Mouse (Mus musculus) neural tube, embryonic 15.5 days (tissue): ENCODE measurements around the gene 2410004B18Rik. TPM values are rescaled to one million over a fixed set of nuclear protein-coding genes. Genes with fewer than 3 reads are reported as not detected.

Experiments
- ATAC-seq: fragments of 200-750 bp; cut with Nextera tagmentation; 2 replicates; pipeline ENCODE4 v1.8.0; 2017; ENCODE audit warnings: mild to moderate bottlenecking, moderate TSS enrichment, moderate library complexity; ENCODE audit not compliant: low FRiP score
- H3K27ac ChIP-seq: fragments of 300-500 bp; sonication (generic); replicated peaks from 2 replicates; pipeline ENCODE4 v1.5.1; 2015; ENCODE audit warnings: mild to moderate bottlenecking, inconsistent platforms
- H3K27me3 ChIP-seq: fragments of 300-500 bp; sonication (generic); replicated peaks from 2 replicates; pipeline ENCODE4 v1.6.1; 2015; ENCODE audit warnings: inconsistent platforms
- H3K36me3 ChIP-seq: fragments of 300-500 bp; sonication (generic); 2 replicates; pipeline ENCODE4 v1.6.1; 2015; ENCODE audit warnings: inconsistent platforms
- H3K4me1 ChIP-seq: fragments of 300-500 bp; sonication (generic); 2 replicates; pipeline ENCODE4 v1.6.1; 2015; ENCODE audit warnings: inconsistent platforms
- H3K4me2 ChIP-seq: fragments of 300-500 bp; sonication (generic); 2 replicates; pipeline ENCODE4 v1.6.1; 2015; ENCODE audit warnings: inconsistent platforms, mild to moderate bottlenecking, moderate library complexity
- H3K4me3 ChIP-seq: fragments of 300-500 bp; sonication (generic); replicated peaks from 2 replicates; pipeline ENCODE4 v1.5.1; 2015; ENCODE audit warnings: mild to moderate bottlenecking, inconsistent platforms
- H3K9ac ChIP-seq: fragments of 300-500 bp; sonication (generic); replicated peaks from 2 replicates; pipeline ENCODE4 v1.6.1; 2015; ENCODE audit warnings: mild to moderate bottlenecking, inconsistent platforms
- H3K9me3 ChIP-seq: fragments of 300-500 bp; sonication (generic); replicated peaks from 2 replicates; pipeline ENCODE4 v1.6.1; 2016; ENCODE audit warnings: inconsistent platforms
- WGBS: fragments of 180-500 bp; shearing (Covaris S2); methylation state at CpG from one replicate; pipeline ENCODE4 v1.1.7; 2015; ENCODE audit warnings: mixed read lengths; 5-methylcytosine and 5-hydroxymethylcytosine counted together
- polyA plus RNA-seq: library from polyadenylated mRNA; unstranded; fragments of >200 nt; fragmentation: Nextera tagmentation; extraction: Ambion mirVana; gene quantifications from 2 replicates; pipeline ENCODE4 v1.2.1, GENCODE M21; 2015

The 2410004B18Rik gene
- polyA plus RNA-seq, 1 experiment from 2014 or later: 79.9 TPM

DNA sequence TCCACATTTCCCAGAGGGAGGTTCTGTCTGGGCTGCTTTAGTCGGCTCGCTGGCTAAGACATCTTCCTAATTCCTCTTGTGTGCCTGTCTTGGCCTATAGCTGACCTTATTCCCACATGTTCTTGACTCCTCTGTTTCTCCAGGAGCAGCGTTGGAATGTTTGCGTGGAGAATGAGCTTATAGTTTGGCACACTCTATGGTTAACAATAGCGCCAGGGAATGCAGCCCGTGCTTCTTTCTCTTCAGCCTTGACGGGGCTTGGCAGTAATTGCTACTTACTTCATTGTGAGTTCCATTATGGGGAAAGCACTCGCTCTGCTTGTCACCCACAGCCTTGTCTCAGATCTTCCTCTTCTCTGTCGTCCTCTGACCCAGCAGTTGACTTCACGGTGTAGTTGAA lies 33.7 kb downstream of the 2410004B18Rik start:
- no peak overlapping the region for H3K9ac ChIP-seq
- H3K27me3 ChIP-seq: no peaks in the 10 kb centered on the region
- H3K27ac ChIP-seq: no peak overlapping the region
- H3K4me2 ChIP-seq: no peak overlapping the region
- no peaks in the 10 kb centered on the region for H3K9me3 ChIP-seq
- H3K4me3 ChIP-seq: no peak overlapping the region
- no peaks in the 10 kb centered on the region for H3K4me1 ChIP-seq
- no peak for ATAC-seq
- 56% methylated on average over 10 of the region's 10 CpGs for WGBS
- H3K36me3 ChIP-seq: no peaks in the 10 kb centered on the region

DNA sequence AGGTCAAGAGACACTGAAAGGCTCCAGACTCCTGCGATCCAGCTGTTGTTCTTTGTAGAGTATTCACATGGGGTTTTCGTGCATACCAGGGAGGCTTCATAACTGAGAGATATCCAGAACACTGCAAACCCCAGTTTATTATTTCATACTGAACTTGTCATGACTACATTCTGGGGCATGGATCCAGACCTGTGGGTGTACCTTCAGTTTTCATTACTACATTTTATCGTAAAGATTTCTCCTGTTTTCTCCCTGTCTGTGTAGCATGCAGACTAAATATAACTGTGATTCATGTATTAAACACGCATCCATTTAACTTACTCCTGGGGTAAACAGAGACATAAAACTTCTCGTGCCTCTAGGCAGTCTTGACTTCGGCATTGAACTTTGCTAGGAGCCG lies 37.2 kb downstream of the 2410004B18Rik start:
- ATAC-seq: no peak
- no peak overlapping the region for H3K4me2 ChIP-seq
- no peak overlapping the region for H3K4me3 ChIP-seq
- H3K9ac ChIP-seq: no peak overlapping the region
- H3K27me3 ChIP-seq: no peaks in the 10 kb centered on the region
- WGBS: 91% methylated on average over 7 of the region's 7 CpGs
- no peak overlapping the region for H3K27ac ChIP-seq
- no peaks in the 10 kb centered on the region for H3K4me1 ChIP-seq
- no peaks in the 10 kb centered on the region for H3K36me3 ChIP-seq
- no peaks in the 10 kb centered on the region for H3K9me3 ChIP-seq

DNA sequence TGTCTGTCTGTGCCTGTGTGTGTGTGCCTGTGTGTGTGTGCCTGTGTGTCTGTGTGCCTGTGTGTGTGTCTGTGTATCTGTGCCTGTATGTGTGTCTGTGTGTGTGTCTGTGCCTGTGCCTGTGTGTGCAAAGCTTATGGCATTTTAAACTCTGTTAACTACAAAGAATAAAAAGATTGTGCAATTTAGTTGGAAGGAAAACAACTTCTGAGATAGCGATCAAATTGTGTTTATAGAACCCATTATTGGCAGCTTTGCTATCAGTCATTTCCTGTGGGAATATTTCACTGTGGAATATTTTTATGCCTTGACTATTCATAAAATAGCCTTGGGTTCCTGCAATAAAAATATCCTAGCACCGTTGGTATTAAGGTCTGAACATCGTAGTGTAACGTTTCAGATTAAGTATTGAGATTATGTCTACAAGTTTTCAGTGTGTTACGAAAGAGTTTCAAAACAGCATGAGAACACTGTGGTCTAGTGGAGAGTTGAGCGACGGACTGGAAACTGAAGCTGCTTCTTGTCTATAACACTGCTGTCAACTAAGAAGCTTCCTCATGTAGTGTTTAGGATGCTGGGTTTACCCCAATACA lies 47.6 kb downstream of the 2410004B18Rik start:
- Histone ChIP-seq H3K4me3 (no peak overlapping the region), H3K4me1 (peaks cover 25% of the 10 kb centered on the region), H3K4me2 (no peak overlapping the region), H3K27ac (no peak overlapping the region), H3K9ac (no peak overlapping the region), H3K27me3 (peaks cover 25% of the 10 kb centered on the region), H3K36me3 (no peaks in the 10 kb centered on the region), H3K9me3 (no peaks in the 10 kb centered on the region)
- ATAC-seq: no peak
- WGBS: 91% methylated on average over 7 of the region's 7 CpGs

DNA sequence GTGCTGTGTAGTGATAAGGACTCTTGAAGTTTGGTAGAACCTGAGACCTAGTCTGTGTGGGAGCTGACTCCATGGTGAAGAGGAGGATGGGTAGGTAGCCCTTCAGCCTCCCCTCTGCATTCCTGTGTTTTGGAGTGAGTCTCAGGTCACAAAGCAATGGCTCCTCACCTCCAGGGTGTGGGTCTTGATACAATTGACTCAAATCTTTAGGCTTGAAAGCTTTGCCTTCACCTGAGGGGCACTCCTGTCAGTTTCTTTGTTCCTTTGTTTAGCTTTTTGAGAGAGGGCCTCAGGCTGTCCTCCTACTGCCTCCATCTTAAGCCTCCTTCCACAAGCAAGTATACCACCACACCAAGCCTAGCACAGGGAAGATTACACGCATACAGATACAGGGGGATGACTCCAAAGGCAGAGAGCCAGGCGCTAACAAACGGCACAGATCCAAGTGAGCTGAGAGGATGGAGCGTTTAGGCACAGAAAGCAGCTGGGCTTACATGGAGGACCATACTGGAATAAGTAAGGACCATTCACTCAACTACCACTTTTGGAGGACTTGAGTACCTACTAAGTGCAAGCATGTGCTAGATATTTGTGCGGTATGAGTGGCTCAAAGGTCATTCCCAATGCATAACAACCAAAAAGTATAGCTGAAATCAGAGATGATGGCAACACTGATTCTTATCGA lies 48.6 kb downstream of the 2410004B18Rik start:
- Histone ChIP-seq H3K27ac (no peak overlapping the region), H3K9me3 (no peaks in the 10 kb centered on the region), H3K36me3 (no peaks in the 10 kb centered on the region), H3K4me1 (peaks cover 25% of the 10 kb centered on the region), H3K9ac (no peak overlapping the region), H3K27me3 (peaks cover 25% of the 10 kb centered on the region), H3K4me2 (no peak overlapping the region; the same call in 1 of the 2 replicates), H3K4me3 (no peak overlapping the region)
- ATAC-seq: no peak
- 66% methylated on average over 6 of the region's 6 CpGs for WGBS

DNA sequence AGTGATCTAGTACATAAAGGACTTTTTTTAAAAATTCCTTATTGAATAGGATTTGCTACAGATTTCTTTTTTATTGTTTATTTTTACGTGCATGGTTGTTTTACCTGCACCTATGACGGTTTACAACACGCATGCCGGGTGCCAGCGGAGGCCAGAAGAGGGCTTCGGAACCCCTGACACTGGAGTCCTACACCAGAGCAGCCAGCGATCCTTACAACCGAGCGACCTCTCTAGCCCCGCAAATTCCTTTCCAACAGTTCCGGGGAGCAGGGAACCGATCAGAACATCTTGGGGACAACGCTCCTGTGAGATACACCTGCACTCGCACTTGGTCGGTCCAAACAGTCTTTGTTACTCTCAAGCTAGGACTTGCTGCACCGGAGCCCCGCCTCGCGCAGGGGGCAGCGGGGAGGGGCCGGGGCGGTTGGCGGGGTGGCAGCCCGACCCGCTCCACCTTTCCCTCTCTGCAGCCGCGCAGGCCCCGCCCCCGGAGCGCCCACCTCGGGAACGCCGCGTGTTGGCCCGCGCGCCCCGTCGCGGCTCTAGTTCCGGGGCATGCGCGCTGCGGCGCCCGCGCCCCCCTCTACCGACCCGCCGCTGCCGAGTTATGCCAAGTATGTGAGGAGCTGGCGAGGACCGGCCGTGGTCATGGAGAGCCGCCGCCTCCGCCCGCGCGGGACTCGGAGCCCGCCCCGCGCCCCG lies 49.6 kb downstream of the 2410004B18Rik start, which contains the start of gene Syde2:
Gene Syde2, plus strand, starts transcription at position 603 of the 702 bp plus-strand sequence.
- Histone ChIP-seq H3K27ac (peak within 1 kb of the TSS; percentile 35; the same call in 1 of the 2 replicates), H3K4me2 (peak within 1 kb of the TSS; percentile 82), H3K4me3 (peak within 1 kb of the TSS; percentile 74), H3K9ac (peak within 1 kb of the TSS; percentile 60), H3K27me3 (peaks cover 25% of the 10 kb centered on the region), H3K36me3 (no peaks in the 10 kb centered on the region), H3K4me1 (peaks cover 25% of the 10 kb centered on the region), H3K9me3 (no peaks in the 10 kb centered on the region)
- 1% methylated on average over 50 of the region's 65 CpGs for WGBS
- peak; percentile 90 for ATAC-seq

DNA sequence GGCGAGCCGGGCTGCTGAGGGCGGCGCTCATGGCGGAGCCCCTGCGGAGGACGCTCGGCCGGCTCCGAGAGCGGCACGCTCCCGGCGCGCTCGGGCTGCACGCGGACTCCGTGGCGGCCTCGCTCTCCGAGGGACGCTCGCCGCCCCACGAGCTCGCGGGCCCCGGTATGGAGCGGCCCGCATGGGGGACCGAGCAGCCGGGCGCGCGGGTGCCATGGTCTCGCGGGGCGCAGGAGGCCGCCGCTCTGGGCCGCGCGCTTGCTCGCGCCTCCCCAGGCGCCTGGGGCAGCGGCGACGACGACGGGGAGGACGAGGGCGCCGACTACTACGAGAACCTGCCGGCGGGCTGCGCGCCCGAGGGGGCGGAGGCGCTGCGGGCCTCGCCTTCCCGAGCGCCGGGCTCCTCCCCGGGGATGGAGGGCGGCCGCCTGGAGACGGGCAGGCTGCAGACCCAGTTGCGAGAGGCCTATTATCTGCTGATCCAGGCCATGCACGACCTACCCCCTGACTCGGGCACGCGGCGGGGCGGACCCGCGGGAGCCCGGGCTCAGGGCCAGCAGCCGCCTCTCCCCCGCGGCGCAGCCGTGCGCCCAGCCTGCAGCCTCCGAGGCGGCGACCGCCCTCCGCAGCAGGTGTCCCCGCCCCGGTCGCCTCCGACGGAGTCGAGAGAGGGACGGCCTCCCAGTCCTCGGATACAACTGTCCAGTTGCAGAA lies 50.3 kb downstream of the 2410004B18Rik start:
- peak overlapping the region; percentile 74 for H3K4me3 ChIP-seq
- peaks cover 25% of the 10 kb centered on the region for H3K4me1 ChIP-seq
- no peaks in the 10 kb centered on the region for H3K36me3 ChIP-seq
- no peaks in the 10 kb centered on the region for H3K9me3 ChIP-seq
- ATAC-seq: peak; percentile 74
- peak overlapping the region; percentile 60 for H3K9ac ChIP-seq
- 0% methylated on average over 60 of the region's 101 CpGs for WGBS
- peaks cover 23% of the 10 kb centered on the region for H3K27me3 ChIP-seq
- H3K4me2 ChIP-seq: peak overlapping the region; percentile 82
- peak overlapping the region; percentile 35; the same call in 1 of the 2 replicates for H3K27ac ChIP-seq

GRCm38 (mm10) chr3:145988684-145989575 lies 51.1 kb downstream of the 2410004B18Rik start:
- H3K27me3 ChIP-seq: peaks cover 21% of the 10 kb centered on the region
- H3K4me2 ChIP-seq: peak overlapping the region; percentile 82
- WGBS: under 1% methylated on average over 45 of the region's 45 CpGs
- no peaks in the 10 kb centered on the region for H3K9me3 ChIP-seq
- peaks cover 25% of the 10 kb centered on the region for H3K4me1 ChIP-seq
- peak overlapping the region; percentile 60 for H3K9ac ChIP-seq
- ATAC-seq: peak; percentile 37; the same call in 1 of the 2 replicates
- no peaks in the 10 kb centered on the region for H3K36me3 ChIP-seq
- no peak overlapping the region for H3K27ac ChIP-seq
- peak overlapping the region; percentile 74 for H3K4me3 ChIP-seq

GRCm38 (mm10) chr3:145989576-145990081 lies 51.8 kb downstream of the 2410004B18Rik start:
- Histone ChIP-seq H3K4me1 (peaks cover 25% of the 10 kb centered on the region), H3K4me2 (peak overlapping the region; percentile 82), H3K36me3 (no peaks in the 10 kb centered on the region), H3K27me3 (peaks cover 16% of the 10 kb centered on the region), H3K9me3 (no peaks in the 10 kb centered on the region), H3K4me3 (peak overlapping the region; percentile 74), H3K27ac (no peak overlapping the region), H3K9ac (no peak overlapping the region)
- WGBS: 8% methylated on average over 11 of the region's 11 CpGs
- no peak for ATAC-seq

DNA sequence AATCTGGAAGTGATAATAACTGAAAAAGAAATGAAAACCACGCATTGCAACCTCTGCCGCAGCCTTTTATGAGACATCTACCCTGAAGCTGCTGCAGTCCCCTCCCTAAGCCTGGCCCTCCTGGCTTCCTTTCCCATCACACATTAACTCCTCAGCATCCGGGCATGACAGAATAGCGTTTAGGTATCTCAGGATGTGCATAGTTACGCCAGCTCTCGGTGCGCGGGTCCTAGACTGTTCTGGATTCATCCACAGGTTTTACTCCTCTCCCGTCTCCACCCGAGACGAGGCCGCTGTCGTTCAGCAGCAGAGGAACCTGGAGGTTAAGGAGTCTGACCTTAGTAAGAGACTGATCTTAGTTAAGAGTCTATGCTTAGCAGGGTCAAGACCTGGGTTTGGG lies 53.3 kb downstream of the 2410004B18Rik start:
- Histone ChIP-seq H3K36me3 (no peaks in the 10 kb centered on the region), H3K9me3 (no peaks in the 10 kb centered on the region), H3K4me2 (no peak overlapping the region), H3K4me1 (peaks cover 25% of the 10 kb centered on the region), H3K27ac (no peak overlapping the region), H3K4me3 (no peak overlapping the region), H3K9ac (no peak overlapping the region), H3K27me3 (peaks cover 14% of the 10 kb centered on the region)
- no peak for ATAC-seq
- WGBS: 89% methylated on average over 13 of the region's 13 CpGs

DNA sequence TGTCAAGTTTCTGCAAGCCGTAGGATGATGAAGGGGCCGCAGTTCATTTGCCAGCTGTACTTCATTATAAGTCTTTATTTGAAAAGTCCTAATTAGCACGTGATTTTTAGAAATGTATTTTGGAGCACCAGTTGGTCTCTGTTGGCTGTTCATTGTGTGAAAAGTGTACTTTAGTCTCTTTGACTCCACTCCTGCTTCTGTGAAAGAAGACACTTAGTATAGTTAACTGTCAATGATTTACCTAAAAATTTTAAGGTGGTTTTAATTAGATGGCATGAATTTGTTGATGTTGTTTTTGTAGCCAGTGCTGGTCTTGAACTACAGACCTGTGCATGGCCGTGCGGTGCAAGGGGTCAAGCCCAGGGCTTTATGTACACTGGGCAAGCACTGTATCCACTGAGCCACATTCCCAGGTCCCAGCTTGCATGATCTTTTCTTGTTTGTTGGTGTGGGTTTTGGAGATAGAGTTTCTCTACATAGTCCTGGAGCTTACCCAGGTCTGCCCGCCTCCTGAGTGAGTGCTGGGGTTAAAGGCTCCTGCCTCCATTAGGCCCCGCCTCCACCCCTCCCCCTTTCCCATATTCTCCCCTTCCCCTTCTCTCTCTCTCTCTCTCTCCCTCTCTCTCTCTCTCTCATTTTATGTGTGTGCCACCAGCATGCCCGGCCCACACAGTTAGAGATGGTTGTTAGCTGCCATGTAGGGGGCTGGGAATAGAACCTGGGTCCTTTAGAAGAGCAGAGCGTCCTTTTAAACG lies 54.3 kb downstream of the 2410004B18Rik start:
- Histone ChIP-seq H3K9me3 (no peaks in the 10 kb centered on the region), H3K4me2 (no peak overlapping the region), H3K27ac (no peak overlapping the region), H3K4me1 (peaks cover 25% of the 10 kb centered on the region), H3K9ac (no peak overlapping the region), H3K4me3 (no peak overlapping the region), H3K36me3 (no peaks in the 10 kb centered on the region), H3K27me3 (peaks cover 6% of the 10 kb centered on the region)
- 85% methylated on average over 10 of the region's 10 CpGs for WGBS
- no peak for ATAC-seq
